Mouse (Mus musculus) lung, embryonic 14.5 days (tissue): ENCODE results near the gene Tnrc6a. TPM values are rescaled to one million over a fixed set of nuclear protein-coding genes. Genes with fewer than 3 reads are reported as not detected.

Source experiments
- ATAC-seq: fragments of 200-750 bp; cut with Nextera tagmentation; 2 replicates; pipeline ENCODE4 v1.8.0; 2017; ENCODE audit warnings: mild to moderate bottlenecking, moderate TSS enrichment, moderate library complexity; ENCODE audit not compliant: insufficient read depth
- DNase-seq: peaks from one replicate; pipeline ENCODE4 v3.0.0-alpha.2; 2015
- H3K27ac ChIP-seq: fragments of 300-500 bp; sonication (generic); 2 replicates; pipeline ENCODE4 v1.5.1; 2014; ENCODE audit warnings: low read depth, mild to moderate bottlenecking, moderate library complexity
- H3K27me3 ChIP-seq: fragments of 300-500 bp; sonication (generic); 2 replicates; pipeline ENCODE4 v1.6.1; 2014; ENCODE audit warnings: low read length, control low read depth; ENCODE audit not compliant: insufficient read depth
- H3K36me3 ChIP-seq: fragments of 300-500 bp; sonication (generic); 2 replicates; pipeline ENCODE4 v1.6.1; 2014; ENCODE audit warnings: control low read depth; ENCODE audit not compliant: insufficient read depth
- H3K4me1 ChIP-seq: fragments of 300-500 bp; sonication (generic); 2 replicates; pipeline ENCODE4 v1.6.1; 2014; ENCODE audit warnings: antibody characterized with exemption, control low read depth; ENCODE audit not compliant: insufficient read depth
- H3K4me2 ChIP-seq: fragments of 300-500 bp; sonication (generic); 2 replicates; pipeline ENCODE4 v1.6.1; 2014; ENCODE audit warnings: mild to moderate bottlenecking
- H3K4me3 ChIP-seq: fragments of 300-500 bp; sonication (generic); 2 replicates; pipeline ENCODE4 v1.5.1; 2014; ENCODE audit warnings: low read depth, low read length
- H3K9ac ChIP-seq: fragments of 300-500 bp; sonication (generic); 2 replicates; pipeline ENCODE4 v1.6.1; 2014
- H3K9me3 ChIP-seq: fragments of 300-500 bp; sonication (generic); 2 replicates; pipeline ENCODE4 v1.6.1; 2016; ENCODE audit warnings: low read depth, low read length, control low read depth
- CTCF ChIP-seq: IDR thresholded peaks from 2 replicates; pipeline ENCODE4 v1.5.1; 2016; ENCODE audit warnings: antibody characterized with exemption, low read depth
- WGBS: fragments of 180-500 bp; shearing (Covaris S2); extraction: QIAGEN DNeasy Blood & Tissue Kit; methylation state at CpG from one replicate; pipeline ENCODE4 v1.1.7; 2014; 5-methylcytosine and 5-hydroxymethylcytosine counted together
- polyA plus RNA-seq: library from polyadenylated mRNA; unstranded; fragments of >200 nt; fragmentation: Nextera tagmentation; extraction: Ambion mirVana; gene quantifications from 2 replicates; pipeline ENCODE4 v1.2.1, GENCODE M21; 2014

Gene Tnrc6a
- polyA plus RNA-seq, result 47.6 and 48.3 TPM in 2 replicates

GRCm38 (mm10) chr7:123123665-123124298 lies at the start of gene Tnrc6a:
Gene Tnrc6a (plus strand): TSS chr7:123123885.
- peak within 1 kb of the TSS; percentile 68 for H3K4me2 ChIP-seq
- H3K4me3 ChIP-seq, result peak within 1 kb of the TSS; percentile 99
- no peaks in the 10 kb centered on the region for H3K9me3 ChIP-seq
- peak; percentile 95 for DNase-seq
- H3K36me3 ChIP-seq, result peaks cover 19% of the 10 kb centered on the region; the same call in 1 of the 2 replicates
- no peak for TF ChIP-seq CTCF
- H3K4me1 ChIP-seq, result no peaks in the 10 kb centered on the region
- H3K9ac ChIP-seq, result peak within 1 kb of the TSS; percentile 97
- ATAC-seq, result peak; percentile 95
- H3K27ac ChIP-seq, result peak within 1 kb of the TSS; percentile 98
- WGBS, result under 1% methylated on average over 53 of the region's 55 CpGs
- H3K27me3 ChIP-seq, result no peaks in the 10 kb centered on the region

- H3K4me2 ChIP-seq, result no peak overlapping the region
- H3K4me1 ChIP-seq, result 0 out of 2 replicates have a peak, but pooled peaks cover 2% of the 10 kb centered on the region
- no peak overlapping the region for H3K27ac ChIP-seq
- H3K9me3 ChIP-seq, result no peaks in the 10 kb centered on the region
- ATAC-seq (no peak), DNase-seq (no peak)
- no peak for TF ChIP-seq CTCF
- 68% methylated on average over 4 of the region's 4 CpGs for WGBS
- H3K36me3 ChIP-seq, result no peaks in the 10 kb centered on the region
- H3K4me3 ChIP-seq, result no peak overlapping the region
- no peak overlapping the region for H3K9ac ChIP-seq
- H3K27me3 ChIP-seq, result no peaks in the 10 kb centered on the region
Observed at GRCm38 (mm10) chr7:123082236-123082635, 41.4 kb upstream of the Tnrc6a start.

GRCm38 (mm10) chr7:123083441-123084123 lies 40.1 kb upstream of the Tnrc6a start:
- WGBS, result 15% methylated on average over 12 of the region's 12 CpGs
- Histone ChIP-seq H3K4me1 (0 out of 2 replicates have a peak, but pooled peaks cover 2% of the 10 kb centered on the region), H3K27me3 (no peaks in the 10 kb centered on the region), H3K9ac (no peak overlapping the region), H3K9me3 (no peaks in the 10 kb centered on the region), H3K27ac (no peak overlapping the region), H3K4me2 (no peak overlapping the region), H3K36me3 (no peaks in the 10 kb centered on the region), H3K4me3 (no peak overlapping the region)
- peak; percentile 26 for DNase-seq
- TF ChIP-seq CTCF, result 0 out of 2 replicates have a peak, but pooled peaks have one; percentile 21
- no peak; the same call in 1 of the 2 replicates for ATAC-seq

GRCm38 (mm10) chr7:123084180-123084691 lies 39.4 kb upstream of the Tnrc6a start:
- Histone ChIP-seq H3K36me3 (no peaks in the 10 kb centered on the region), H3K27ac (peak overlapping the region; percentile 13; the same call in 1 of the 2 replicates), H3K4me1 (0 out of 2 replicates have a peak, but pooled peaks cover 2% of the 10 kb centered on the region), H3K4me2 (peak overlapping the region; percentile 48), H3K9ac (no peak overlapping the region), H3K27me3 (no peaks in the 10 kb centered on the region), H3K9me3 (no peaks in the 10 kb centered on the region), H3K4me3 (no peak overlapping the region)
- DNase-seq (peak; percentile 79), ATAC-seq (peak; percentile 89)
- TF ChIP-seq CTCF, result no peak
- WGBS, result 4% methylated on average over 7 of the region's 7 CpGs

GRCm38 (mm10) chr7:123084708-123085107 lies 39.0 kb upstream of the Tnrc6a start:
- peak; percentile 69 for DNase-seq

GRCm38 (mm10) chr7:123088920-123089319 lies 34.8 kb upstream of the Tnrc6a start:
- H3K9me3 ChIP-seq, result peaks cover 4% of the 10 kb centered on the region; the same call in 1 of the 2 replicates
- no peak for DNase-seq
- no peak for ATAC-seq
- no peak overlapping the region for H3K27ac ChIP-seq
- WGBS, result 86% methylated on average over 4 of the region's 4 CpGs
- no peaks in the 10 kb centered on the region for H3K36me3 ChIP-seq
- TF ChIP-seq CTCF, result no peak
- no peak overlapping the region for H3K4me3 ChIP-seq
- no peak overlapping the region for H3K4me2 ChIP-seq
- no peaks in the 10 kb centered on the region for H3K27me3 ChIP-seq
- H3K4me1 ChIP-seq, result 0 out of 2 replicates have a peak, but pooled peaks cover 2% of the 10 kb centered on the region
- H3K9ac ChIP-seq, result no peak overlapping the region

More at GRCm38 (mm10) chr7:123084708-123085107, 39.0 kb upstream of the Tnrc6a start:
- no peak overlapping the region for H3K4me3 ChIP-seq
- H3K36me3 ChIP-seq, result no peaks in the 10 kb centered on the region
- peak overlapping the region; percentile 13; the same call in 1 of the 2 replicates for H3K27ac ChIP-seq
- WGBS, result 10% methylated on average over 13 of the region's 13 CpGs
- ATAC-seq, result peak; percentile 45; the same call in 1 of the 2 replicates
- H3K4me1 ChIP-seq, result 0 out of 2 replicates have a peak, but pooled peaks cover 2% of the 10 kb centered on the region
- H3K9me3 ChIP-seq, result no peaks in the 10 kb centered on the region
- H3K27me3 ChIP-seq, result no peaks in the 10 kb centered on the region
- no peak for TF ChIP-seq CTCF
- H3K4me2 ChIP-seq, result peak overlapping the region; percentile 48
- no peak overlapping the region for H3K9ac ChIP-seq
